Comparison of ENCODE assay signal across 34 mouse cellular contexts in the genomic region with DNA sequence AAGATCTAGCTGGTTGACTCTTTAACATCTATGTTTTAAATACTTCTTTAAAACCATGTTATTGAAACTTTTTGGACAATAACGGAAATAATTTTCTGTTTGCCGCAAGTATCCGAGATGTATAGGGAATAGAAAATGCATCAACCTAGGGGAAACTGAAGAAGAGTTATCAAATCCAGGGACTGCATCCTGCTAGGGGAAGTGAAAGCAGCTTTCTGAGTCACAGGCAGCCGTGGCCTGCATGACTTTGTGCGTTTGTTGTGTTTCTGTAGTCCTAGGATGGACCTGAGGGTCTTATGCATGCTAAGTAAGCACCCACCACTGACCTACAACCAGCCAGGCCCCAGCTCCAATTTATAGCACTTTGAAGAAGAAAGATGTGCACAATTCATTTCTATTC.
"Had no signal": no experiment of that assay in that cellular context is flagged by ENCODE, and none has a peak within 500 bp of the region (broad histone marks: within the 10 kb centered on the region; RNA-seq: fewer than 3 reads in every experiment).

No protein-coding gene starts in this region.

- H3K27ac ChIP-seq: heart, embryonic 13.5 days; heart, embryonic 15.5 days; hindbrain, embryonic 10.5 days; hindbrain, embryonic 12.5 days; hindbrain, embryonic 13.5 days; hindbrain, embryonic 14.5 days; hindbrain, embryonic 15.5 days; hindbrain, postnatal 0 days; intestine, embryonic 15.5 days; kidney, embryonic 15.5 days; kidney, postnatal 0 days; layer of hippocampus, adult 2 months; left cerebral cortex, adult 2 months had no signal

- H3K4me3 ChIP-seq: heart, embryonic 12.5 days; heart, embryonic 13.5 days; heart, embryonic 15.5 days; hindbrain, embryonic 10.5 days; hindbrain, embryonic 12.5 days; hindbrain, embryonic 13.5 days; hindbrain, embryonic 15.5 days; intestine, embryonic 15.5 days; kidney, embryonic 15.5 days; layer of hippocampus, adult 2 months; left cerebral cortex, adult 2 months had no signal

- DNase-seq: heart, postnatal 10 days; heart, postnatal 14 days; heart, postnatal 36 days; heart, postnatal 4 days; kidney, adult 11 months; kidney, adult 18-20 months; kidney, adult 2 months; kidney, adult 8-10 months; kidney, adult 9 months; kidney, postnatal 10 days; kidney, postnatal 14 days; kidney, postnatal 25 days; kidney, postnatal 36 days; kidney, postnatal 4 days; layer of hippocampus, adult 9-11 months; layer of hippocampus, postnatal 36 days had no signal

- H3K4me2 ChIP-seq: heart, embryonic 12.5 days; heart, embryonic 13.5 days; heart, embryonic 15.5 days; hindbrain, embryonic 12.5 days; hindbrain, embryonic 13.5 days; hindbrain, embryonic 14.5 days; hindbrain, embryonic 15.5 days; intestine, embryonic 15.5 days; kidney, embryonic 15.5 days had no signal

- H3K9me3 ChIP-seq: heart, embryonic 13.5 days; heart, embryonic 15.5 days; hindbrain, embryonic 10.5 days; hindbrain, embryonic 12.5 days; hindbrain, embryonic 13.5 days; hindbrain, embryonic 15.5 days; intestine, embryonic 15.5 days; kidney, embryonic 15.5 days had no signal

- H3K27me3 ChIP-seq: heart, embryonic 12.5 days; heart, embryonic 13.5 days; heart, embryonic 15.5 days; hindbrain, embryonic 12.5 days; hindbrain, embryonic 13.5 days; hindbrain, embryonic 15.5 days; intestine, embryonic 15.5 days; kidney, embryonic 15.5 days had no signal

- ATAC-seq: hindbrain, embryonic 16.5 days; hindbrain, postnatal 0 days; inflammation-experienced regulatory T-cells, adult 6 months; intestine, embryonic 15.5 days; intestine, embryonic 16.5 days; intestine, postnatal 0 days had no signal

- H3K9ac ChIP-seq: heart, embryonic 12.5 days; heart, embryonic 13.5 days; heart, embryonic 15.5 days; hindbrain, embryonic 12.5 days; hindbrain, embryonic 13.5 days; hindbrain, embryonic 14.5 days; hindbrain, embryonic 15.5 days; intestine, embryonic 15.5 days; kidney, embryonic 15.5 days had no signal

- H3K4me1 ChIP-seq: heart, embryonic 15.5 days; hindbrain, embryonic 13.5 days; hindbrain, embryonic 15.5 days; kidney, embryonic 15.5 days had no signal

- H3K36me3 ChIP-seq: heart, embryonic 12.5 days; heart, embryonic 13.5 days; heart, embryonic 15.5 days; hindbrain, embryonic 10.5 days; hindbrain, embryonic 12.5 days; hindbrain, embryonic 13.5 days; hindbrain, embryonic 15.5 days; intestine, embryonic 15.5 days; kidney, embryonic 15.5 days had no signal
